Mouse (Mus musculus): Measurements from ENCODE around the gene Ip6k3.

Gene Ip6k3

DNA sequence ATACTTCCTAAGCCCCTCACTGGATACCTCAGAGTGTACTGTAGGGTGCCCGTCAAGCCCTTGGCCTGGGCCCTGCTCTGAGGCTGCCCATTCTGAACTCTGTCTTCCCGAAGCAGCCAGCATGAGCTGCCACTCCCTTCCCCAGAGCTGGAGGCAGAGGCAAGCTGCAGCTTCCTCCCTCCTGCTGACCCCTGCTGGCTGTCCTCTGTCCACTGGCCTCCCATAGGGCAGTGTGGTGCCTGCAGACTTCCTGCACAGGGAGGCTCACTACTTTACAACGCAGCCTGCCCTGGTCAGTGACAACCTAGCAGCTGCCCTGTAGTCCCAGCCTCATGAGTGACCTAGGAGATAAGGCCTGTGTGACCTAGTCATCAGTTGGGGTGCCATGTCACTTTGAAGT, 14.1 kb upstream of the Ip6k3 start:
- no peak for DNase-seq

DNA sequence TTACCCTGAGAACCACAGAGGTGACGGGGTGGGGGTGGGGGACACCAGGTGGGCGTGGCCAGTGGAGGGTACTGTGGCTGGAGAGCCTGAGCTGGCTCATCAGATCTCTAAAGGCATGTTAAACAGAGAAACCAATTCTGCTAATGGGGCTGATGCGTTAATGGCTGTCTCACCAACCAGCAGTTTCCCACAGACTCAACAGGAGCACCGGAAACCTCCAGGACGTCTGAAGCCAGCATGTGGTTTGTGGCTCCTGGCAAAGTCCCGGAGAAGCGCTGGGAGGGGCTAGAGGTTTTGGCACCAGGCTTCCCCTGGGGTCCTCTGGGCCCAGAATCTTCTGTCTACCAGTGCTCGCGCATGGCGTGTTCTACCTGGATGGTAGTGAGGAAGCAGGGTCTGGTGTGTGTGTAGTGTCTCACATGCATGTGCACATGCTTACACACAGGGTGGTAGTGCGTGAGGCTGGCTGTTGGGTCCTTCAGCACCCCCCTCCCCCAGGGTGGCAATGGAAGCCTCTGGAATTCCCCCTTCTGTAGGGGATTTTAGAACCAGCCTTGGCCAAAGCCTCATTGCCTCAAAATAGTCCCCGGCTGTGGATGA, 12.2 kb upstream of the Ip6k3 start:
- DNase-seq = no peak

DNA sequence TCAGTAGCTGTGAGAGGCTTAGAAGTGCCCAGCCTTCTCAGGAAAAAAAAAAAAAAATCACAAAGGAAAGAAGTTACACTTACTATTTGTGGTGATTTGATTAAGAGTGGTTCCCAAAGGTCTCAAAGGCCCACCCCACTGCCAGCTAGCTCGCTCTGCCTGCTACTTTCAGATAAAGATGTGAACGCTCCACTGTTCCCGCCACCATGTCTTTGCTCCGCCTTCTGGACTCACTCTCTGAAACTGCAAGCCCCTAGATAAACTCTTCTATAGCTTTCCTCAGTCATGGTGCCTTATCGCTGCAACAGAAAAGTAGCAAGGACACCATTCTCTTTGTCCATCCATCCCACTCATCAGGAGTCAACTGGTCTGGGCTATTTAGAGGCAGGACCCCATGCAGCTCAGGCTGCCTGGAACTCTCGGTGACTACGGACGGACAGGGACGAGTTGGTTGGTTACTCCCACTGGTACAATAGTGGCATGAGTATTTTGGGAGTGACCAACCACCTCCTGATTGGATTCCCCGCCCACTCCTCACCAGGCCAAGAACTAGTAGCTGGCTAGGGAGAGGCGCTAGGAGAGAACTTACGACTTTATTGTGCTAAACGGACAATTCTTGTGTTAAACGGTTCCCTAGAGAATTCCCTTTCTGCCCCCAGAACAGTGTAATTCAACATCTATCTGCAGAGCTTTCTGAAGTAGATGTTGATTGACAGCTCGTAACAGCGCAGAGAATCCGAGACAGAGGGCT, 11.0 kb upstream of the Ip6k3 start:
- DNase-seq = no peak

DNA sequence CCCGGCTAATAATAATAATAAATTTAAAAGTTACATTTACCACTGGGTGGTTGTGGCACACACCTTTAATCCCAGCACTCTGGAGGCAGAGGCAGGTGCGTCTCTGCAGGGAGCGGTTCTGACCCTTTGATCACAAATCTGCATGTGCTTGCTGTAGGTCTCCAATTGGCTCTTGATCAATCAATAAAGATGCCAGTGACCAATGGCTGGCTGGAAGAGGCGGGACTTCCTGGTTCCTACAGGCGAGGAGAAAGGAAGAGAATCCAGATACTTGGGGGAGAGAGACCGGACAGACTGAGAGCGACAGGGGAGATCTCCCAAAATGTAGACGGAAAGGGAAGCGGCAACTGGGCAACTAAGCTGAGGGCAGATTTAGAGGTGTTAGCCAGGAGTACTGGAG, 10.4 kb upstream of the Ip6k3 start:
- DNase-seq = no peak

DNA sequence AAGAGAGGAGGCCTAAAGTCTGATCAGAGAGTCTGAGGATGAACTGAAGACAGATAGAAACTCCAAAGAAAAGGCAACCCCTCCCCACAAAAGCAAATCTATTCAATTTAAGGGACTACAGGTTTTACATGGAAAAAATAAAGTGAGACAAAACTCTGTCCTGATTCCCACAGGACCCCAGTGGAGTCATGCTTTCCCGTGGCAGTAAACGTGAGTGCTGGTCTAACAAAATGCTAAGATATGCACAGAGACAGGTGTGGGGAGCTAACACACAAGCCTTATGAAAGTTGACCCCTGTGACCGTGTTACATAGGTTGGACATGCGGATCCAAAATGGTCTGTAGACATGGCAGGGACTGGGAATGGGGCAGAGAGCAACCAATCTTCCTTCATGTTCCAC, 9.2 kb upstream of the Ip6k3 start:
- DNase-seq = no peak

DNA sequence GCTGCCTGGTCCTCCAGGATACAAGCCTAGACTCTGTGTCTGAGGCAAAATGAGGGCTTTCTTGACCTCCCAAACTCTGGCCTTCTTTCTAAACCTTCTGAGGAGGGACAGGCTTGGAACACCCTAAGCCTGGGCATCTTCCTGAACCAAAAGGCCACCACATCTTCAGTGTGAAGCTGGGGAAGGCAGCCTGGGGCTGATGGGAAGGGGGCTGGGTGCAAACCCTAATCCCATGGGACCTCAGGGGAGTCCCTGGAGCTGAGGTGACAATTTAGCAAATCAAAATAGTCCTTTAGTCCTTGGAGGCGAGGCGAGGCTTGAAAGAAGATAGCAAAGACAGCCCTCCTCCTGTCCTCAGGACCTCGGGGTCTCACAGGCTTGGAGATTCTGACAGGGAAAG, 8.7 kb upstream of the Ip6k3 start:
- no peak for DNase-seq

DNA sequence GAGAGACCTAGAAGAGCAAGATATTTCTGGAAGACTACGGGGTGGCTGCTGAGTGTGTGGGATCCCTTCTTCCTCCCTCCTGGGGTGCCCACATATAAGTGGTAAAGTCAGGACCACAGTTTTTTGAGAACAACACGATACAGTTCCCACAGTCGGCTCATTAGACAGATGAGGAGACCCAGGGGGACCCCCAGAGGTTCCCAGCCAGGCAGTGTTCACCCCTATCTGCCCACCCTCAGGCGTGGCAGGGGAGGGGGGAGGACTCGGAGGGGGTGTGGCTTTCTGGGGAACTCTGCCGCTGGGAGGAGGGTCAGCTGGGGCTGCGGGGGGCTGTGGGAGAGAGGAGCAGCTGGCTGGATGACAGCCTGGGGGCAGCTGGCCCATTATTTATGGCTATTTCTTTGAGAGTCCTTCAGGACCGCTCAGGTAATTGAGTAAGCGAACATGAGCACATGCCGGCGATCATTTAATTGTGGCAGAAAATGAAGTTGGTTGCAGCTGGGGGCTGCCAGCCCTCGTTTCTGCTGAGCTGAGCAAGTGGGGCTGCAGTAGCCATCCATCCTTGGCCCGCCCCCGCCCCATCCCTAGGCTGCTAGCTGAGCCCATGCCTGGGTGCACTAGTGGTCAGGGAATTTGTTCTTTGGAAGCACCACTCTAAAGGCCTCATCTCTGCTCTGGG, 7.7 kb upstream of the Ip6k3 start:
- no peak for DNase-seq

DNA sequence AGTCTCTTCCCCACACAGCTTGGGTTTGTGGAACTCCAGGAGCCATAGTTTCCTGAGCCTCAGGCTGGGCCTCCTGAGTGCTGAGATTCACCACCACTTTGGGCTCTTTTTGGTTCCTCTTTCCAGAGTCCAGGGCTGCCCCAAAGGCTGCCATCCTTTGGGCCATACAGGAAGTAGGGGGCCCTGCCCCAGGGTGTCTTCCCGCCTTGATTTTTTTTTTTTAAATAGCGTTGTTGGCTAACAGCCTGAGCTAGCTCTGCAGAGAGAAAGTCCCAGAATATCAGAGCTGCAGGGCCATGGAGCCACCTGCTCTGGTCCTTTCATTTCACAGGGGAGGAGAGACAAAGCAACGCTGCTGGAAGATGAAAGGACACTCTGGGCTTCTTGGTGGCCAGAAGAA, 6.1 kb upstream of the Ip6k3 start:
- no peak for DNase-seq

DNA sequence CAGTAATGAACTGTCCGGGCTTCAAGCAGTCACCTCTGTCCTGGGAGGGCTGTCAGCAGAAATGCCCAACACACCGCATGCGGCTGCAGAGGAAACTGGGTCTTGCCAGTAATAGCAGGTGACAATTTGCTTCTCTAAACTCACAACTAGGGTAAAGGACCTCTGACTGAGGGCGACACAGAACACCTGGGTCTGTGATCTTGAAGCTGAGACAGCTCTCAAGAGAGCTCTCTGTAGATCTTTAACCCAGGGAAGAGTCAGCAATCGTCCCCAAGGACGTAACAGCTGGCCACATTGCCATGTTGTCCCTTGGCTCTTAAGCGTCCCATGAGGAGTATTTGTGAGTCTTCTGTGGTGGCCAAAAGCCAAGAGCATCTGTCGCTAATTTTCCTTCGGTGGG, 4.9 kb upstream of the Ip6k3 start:
- DNase-seq = no peak

DNA sequence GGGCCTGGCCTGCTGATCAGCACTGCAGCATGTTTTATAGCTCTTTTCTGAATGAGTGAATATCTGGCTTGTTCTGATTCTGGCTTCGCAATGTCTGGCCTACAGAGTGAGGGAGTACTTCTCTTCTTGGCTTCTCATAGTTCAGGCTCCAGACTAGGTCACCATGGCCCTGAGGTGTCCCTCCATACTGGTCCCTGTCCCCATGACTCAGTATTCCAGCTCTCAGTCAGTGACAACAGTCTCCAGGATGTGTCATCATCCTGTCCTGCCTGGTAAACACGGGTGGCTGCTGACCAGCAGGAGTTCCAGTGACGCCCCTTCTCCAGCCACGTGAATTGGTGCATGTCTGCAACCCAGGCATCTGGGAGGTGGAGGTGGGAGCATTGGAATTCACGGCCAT, 3.5 kb upstream of the Ip6k3 start:
- no peak for DNase-seq

DNA sequence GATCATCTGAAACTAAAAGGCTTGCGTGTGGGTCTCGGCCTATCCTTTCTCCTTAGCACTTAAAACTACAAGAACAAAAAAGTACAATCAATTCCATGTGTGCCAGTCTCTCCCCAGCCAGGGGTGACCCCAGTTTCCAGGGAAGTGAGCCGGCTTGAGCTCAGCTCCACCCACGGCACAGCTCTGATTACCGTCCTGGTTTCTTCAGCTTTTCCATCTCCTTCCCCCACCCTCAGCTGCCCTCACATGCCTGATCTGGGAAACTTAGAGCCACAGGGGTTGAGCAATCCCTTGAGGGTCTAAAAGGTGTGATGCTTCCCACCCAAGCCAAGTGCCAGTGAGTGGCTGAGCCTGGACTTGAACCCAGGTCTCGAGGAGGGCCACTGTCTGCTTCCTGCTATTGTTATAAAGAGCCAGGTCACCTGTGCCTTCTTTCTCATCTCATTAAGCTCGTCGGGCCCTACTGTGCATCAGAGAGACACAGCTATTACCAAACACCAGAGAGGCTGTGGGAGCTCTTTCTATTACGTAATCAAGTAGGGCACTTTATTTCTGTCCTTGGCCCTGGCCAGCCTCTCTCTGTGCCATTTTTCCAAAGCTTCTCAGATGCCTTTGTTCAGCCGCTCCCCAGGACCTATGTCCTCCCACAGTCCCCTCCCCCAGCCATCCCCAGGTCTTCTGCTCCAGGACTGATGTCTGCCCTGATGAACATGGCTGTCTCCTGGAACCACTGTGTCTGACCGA, 2.5 kb upstream of the Ip6k3 start:
- DNase-seq = no peak

DNA sequence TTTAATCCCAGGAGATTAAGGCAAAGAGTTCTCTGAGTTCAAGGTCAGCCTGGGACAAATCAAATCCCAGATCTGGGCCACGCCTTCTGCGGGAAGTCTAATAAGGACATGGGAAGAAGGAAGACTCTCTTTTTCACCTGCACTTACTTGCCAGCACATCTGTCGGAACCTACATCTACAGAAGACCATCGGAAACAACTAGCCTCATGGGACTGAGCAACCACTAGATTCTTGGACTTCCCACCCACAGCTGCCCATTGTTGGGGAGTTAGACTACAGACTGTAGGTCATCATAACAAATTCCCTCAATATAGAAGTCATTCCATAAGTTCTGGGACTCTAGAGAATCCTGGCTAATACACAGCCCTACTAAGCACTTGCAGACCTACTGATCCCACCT, 974 bp upstream of the Ip6k3 start:
- DNase-seq = no peak

DNA sequence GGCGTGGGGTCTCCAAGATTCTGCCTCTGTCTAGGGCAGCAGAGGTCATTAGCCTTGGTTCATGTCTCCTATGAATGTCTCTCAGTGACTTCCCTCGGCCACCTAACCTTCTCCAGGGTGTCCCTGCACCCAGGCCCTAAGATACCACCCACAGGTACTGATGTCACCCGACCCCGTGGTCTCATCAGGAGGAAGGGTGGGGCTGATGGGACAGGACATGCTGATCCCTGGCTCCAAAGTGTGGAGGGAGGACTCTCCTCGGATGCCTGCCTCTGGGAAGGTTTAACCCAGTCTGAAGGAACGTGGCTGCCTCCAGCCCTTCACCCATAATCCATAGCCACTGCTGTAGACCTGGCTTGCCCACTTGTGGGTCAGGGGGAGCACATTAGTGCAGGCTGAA, 694 bp downstream of the Ip6k3 start:
- DNase-seq = no peak

DNA sequence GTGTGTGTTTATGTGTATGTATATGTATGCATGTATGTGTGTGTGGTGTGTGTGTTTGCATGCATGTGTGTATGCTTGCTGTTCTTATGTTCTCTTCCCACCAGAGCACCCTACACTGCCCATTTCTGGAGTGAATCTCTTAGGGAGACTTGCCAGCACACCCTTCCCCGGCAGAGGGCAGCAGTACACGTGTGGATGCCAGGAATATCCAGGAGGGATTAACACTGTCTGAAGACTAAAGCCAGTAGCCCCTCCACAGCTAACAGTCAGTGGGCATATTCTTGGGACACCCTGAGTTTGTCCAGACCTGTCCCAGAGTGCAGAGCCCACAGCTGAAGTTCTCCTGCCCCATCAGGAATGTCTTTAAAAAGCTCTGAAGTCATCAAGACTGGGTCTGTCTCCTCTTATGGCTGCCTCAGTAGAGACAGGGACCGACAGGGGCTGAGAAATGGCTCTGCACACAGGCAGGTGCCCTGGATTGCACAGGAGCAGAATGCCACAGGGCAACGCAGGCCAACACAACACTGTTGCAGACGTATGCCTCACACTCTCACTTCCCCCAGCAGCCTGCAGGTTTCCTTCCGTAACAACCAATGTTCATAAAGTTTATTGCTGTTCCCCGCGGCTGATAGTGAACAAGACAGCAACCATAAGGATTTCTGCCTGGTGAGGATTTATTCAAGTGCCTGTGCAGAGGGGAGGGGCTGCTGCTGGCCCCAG, 2.4 kb downstream of the Ip6k3 start:
- DNase-seq = peak; percentile 89 to 90

DNA sequence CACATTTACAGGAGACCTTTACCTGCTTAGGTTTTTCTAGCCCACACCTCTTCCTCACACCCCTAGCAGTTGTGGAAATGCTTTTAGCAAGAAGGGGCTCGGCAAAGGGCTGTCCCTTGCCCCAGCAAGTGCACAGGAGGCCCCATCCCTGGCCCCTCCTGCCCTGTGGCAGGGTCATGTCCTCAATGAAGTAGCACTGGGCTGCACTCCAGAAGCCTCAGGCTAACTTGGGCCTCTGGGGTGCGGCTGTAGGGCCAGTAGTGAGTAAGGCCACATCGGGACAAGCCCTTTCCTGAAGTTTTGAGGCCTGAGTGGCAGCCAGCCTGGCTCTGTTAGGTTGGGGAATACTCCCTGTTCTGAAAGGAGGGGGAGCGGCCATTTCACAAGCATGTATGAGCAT, 6.7 kb downstream of the Ip6k3 start:
- DNase-seq = no peak

DNA sequence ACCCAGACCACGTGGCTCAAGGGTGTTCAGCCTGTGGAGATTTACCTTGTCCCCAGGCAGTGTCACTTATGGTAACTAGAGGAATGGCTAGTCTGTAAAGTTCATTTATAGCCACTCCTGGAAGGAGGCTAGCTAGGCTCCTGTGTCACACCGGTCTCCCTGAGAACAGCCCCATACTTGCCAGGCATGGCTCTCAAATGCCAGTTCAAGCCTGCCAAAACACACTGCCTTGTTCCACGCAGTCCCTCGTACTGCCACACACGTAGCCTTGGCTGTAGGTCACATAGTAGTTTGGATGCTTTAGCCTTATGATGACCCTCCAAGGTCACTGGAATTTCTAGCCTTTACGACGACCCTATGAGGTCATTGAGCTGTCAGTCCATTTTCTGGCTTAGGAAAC, 8.4 kb downstream of the Ip6k3 start:
- DNase-seq = no peak

DNA sequence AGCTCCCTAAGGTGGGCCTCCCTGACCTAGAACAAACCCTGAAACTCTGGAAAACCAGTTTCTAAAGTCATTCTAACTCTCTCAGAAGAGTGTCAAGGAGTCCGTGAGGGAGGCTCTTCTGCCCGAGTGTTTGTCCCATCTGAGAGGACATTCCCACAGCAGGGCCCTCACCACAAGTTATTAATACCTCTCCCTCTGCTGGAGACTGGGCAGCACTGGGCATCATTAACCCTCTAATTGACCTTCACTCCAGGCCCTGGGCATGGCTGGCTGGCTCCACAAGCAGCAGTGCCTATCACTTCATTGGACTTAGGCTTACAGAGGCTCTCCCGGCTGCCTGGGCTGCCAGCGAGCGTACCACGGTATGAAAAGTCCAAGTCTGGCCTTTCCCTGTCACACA, 9.2 kb downstream of the Ip6k3 start:
- no peak for DNase-seq

DNA sequence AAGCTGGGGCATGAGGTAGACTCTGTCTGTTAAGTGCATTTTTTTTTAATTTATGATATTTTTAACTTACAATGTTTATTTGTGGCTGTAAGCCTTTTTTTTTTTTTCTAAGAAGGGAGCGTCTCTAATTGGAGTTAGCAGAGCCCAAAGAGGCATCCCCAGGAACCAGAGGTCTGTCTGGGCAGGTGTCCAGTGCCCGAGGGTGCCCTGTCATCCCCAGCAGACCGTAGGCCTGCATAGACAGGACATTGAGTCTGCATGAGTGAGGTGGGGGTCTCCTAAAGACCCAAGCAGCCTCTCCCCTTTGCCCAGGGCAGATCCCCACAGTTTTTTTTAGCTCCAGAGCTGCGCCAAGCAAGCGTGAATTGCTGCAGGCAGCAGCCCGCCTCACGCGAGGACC, 11.8 kb downstream of the Ip6k3 start:
- peak in 1 of 2 experiments; percentile 45 for DNase-seq

DNA sequence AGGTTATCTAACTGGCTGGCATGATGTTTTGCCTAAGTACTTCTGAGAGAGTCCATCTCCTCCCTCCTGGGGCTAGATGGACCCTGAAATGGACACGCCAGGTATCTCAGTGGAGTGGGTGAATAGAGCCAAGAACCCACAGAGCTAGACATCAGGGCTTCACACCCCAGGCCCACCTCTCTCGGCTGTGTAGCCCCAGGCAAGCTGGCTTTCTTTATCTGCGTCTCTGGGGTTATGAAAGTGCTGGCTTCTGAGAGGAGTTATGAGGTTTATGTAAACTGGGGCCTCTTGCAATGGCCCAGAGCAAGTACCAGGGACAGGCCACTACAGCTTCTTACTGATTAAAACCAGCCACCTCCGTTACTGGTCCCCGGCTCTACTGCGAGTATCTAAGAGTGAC, 12.7 kb downstream of the Ip6k3 start:
- DNase-seq = no peak

DNA sequence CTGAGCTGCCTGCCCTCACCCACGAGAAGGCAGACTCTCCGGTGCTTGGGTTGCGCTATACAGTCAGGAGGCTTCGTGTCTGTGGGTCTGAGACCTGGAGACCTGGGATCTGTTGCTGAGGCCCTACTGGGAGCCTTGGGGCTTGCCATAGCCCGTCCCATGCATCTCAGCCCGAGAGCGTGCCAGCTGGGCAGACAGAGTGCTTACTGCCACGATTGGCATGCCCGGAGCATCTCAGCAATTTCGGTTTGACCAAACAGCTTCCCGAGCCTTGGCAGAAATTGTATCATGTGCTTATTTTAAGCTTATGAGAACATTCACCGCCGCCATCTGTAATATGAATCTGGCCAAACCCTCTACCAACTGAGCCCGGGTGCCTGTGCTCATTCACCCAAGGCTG, 13.3 kb downstream of the Ip6k3 start:
- DNase-seq = peak; percentile 78 to 80

DNA sequence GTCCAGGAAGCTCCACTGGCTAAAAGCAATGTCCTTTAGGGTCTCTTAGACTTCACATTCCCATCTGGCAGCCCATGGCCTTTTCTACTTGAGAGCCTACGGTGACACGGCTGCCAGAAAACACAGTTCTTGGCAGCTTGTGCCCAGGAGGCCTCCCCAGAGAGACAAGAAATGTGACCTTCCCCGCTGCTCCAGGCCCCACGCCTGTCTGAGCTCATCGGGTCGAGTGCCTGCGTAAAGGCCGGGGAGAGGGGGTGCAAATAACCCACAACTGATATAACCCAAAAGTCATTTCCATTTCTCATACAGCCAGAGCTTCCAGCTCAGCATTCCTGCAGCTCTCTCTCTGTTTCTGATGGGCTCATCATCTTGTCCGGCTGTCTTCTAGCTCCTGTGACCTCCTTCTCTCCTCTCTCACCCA, 13.8 kb downstream of the Ip6k3 start:
- DNase-seq = peak; percentile 59 to 69

DNA sequence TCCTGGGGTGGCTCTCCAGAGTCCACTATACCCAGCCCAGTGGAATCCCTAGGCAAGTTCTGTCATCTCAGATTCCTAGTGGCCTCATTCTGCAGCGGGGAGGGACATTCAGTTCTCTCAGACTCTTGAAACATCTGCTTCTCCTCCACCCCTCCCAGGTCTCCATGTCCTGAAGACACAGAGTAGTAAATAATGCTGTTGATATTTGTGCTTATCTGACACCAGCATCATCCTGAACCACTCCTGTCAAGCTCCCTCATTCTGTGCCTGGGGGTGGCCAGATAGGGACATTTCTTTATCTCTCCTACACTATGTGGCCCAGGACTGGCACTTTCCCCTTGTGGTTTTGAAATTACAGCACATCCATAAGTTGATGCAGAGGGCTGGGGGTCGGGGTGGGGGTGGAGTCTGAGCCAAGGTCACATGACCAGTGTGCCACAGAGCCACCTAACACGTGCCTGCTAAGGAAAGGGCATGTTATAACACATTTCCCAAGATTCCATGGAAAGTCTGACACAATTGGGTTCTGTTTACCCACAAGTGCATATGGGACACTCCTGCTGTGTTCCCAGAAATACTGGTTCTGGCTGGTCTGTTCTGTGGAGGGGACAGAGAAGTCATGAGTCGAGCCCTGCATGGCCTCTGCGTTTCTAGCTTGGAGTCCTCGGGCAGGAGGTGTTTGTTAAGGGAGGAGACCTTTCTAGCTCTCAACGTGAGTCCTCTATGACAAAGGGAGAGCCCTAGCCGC, 14.4 kb downstream of the Ip6k3 start:
- DNase-seq = no peak
